Mouse (Mus musculus): ENCODE measurements at regions not wholly inside any gene's neighbourhood (a gene's known extent, or its start where the extent isn't known, plus 50 kb on each side); places are given as distances from the start of the nearest gene placed in this dataset.

DNA sequence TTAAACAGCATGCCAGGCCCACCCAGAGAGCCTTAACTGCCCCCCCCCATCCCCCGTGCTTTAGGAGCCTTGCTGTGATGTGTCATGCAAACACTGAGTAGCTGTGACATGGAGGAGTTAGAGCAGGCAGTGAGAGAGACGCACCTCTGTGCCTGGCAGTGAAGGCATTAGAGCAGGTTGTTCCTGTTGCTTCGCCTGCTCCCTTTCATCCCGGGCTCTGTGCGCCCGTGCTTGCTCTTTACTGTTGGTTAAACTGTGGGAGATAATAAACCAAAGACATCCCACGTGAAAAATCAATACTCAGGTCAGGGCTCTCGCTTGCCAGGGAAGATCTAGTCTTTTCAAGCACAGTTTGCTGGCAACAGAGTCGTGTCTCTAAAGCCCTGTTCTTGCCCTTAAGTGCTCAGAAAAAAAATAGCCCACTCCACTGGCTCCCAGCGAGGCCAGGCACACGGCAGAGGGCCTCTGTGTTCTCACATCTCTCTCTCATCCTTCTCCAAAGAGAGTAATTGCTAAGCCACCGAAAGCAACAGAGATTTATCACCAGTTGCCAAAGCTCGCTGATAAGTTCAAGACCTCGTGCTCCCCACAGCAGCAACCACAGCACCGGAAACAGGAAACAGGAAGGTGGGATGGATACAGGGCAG lies 181.2 kb upstream of the 3110018I06Rik start:
- TF ChIP-seq CTCF (IDR thresholded peaks at IDR 0.05; ENCODE audit: low read depth): no peak
- TF ChIP-seq EP300 (IDR thresholded peaks at IDR 0.05; ENCODE audit: low read depth): no peak
- no peak for DNase-seq
- WGBS (ENCODE audit: insufficient replicate concordance): 13% methylated on average over 15 of the region's 15 CpGs
- Histone ChIP-seq H3K27me3 (ENCODE audit: insufficient read depth, low read length) (no peaks in the 10 kb centered on the region), H3K4me3 (ENCODE audit: low read depth, low read length) (no peak overlapping the region), H3K4me1 (ENCODE audit: insufficient read depth) (no peaks in the 10 kb centered on the region), H3K9me3 (ENCODE audit: low read length) (no peaks in the 10 kb centered on the region), H3K36me3 (replicated peaks; ENCODE audit: insufficient read depth, low read length) (no peaks in the 10 kb centered on the region), H3K27ac (ENCODE audit: low read depth) (no peak overlapping the region), H3K9ac (replicated peaks) (no peak overlapping the region), H3K4me2 (ENCODE audit: low read depth, low read length) (no peak overlapping the region)
- no peak for ATAC-seq

DNA sequence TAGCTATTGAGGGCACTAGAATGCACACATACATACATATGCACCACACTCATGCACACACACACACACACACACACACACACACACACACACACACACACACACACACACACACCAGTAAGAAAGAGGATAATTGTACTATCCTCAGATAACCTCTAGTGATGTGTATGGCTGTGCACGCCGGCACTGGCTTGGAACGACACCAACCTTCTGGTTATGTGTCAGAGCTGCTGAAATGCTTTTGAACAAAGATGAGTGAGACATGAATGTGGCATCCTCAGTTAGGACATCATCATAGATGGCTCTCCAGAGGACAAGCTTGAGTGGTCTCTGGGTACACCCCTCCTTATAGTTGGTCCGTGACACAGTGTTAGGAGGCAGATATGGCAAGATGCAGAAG lies 173.0 kb upstream of the 3110018I06Rik start:
- H3K4me3 ChIP-seq (ENCODE audit: low read depth, low read length): no peak overlapping the region
- no peak for ATAC-seq
- H3K27me3 ChIP-seq (ENCODE audit: insufficient read depth, low read length): no peaks in the 10 kb centered on the region
- H3K9me3 ChIP-seq (ENCODE audit: low read length): no peaks in the 10 kb centered on the region
- no peak overlapping the region for H3K4me2 ChIP-seq (ENCODE audit: low read depth, low read length)
- no peaks in the 10 kb centered on the region for H3K36me3 ChIP-seq (replicated peaks; ENCODE audit: insufficient read depth, low read length)
- 82% methylated on average over 4 of the region's 4 CpGs for WGBS (ENCODE audit: insufficient replicate concordance)
- H3K27ac ChIP-seq (ENCODE audit: low read depth): no peak overlapping the region
- H3K9ac ChIP-seq (replicated peaks): no peak overlapping the region
- DNase-seq: no peak
- no peaks in the 10 kb centered on the region for H3K4me1 ChIP-seq (ENCODE audit: insufficient read depth)
- no peak for TF ChIP-seq CTCF (IDR thresholded peaks at IDR 0.05; ENCODE audit: low read depth)
- no peak for TF ChIP-seq EP300 (IDR thresholded peaks at IDR 0.05; ENCODE audit: low read depth)

DNA sequence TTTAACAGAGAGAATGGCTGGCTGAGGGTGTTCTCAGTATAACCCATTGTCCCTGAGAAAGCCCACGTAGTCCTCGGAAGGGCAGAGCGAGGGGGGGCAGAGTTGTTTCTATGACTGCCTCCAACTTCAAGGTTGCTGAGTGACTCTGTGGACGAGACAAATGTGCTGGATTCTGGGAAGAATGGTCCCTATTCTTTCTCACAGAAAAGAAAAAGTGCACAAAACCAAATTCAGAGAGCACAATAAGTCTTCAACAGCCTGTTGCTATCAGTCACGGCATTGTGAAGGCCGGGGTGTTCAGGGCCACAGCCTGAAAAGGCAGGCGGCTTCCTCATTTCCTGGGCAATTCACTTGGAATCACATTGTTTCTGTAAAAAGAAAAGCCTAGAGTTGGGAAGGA lies 165.6 kb upstream of the 3110018I06Rik start:
- Histone ChIP-seq H3K4me3 (ENCODE audit: low read depth, low read length) (no peak overlapping the region), H3K9me3 (ENCODE audit: low read length) (no peaks in the 10 kb centered on the region), H3K27ac (ENCODE audit: low read depth) (no peak overlapping the region), H3K9ac (replicated peaks) (no peak overlapping the region), H3K4me1 (ENCODE audit: insufficient read depth) (no peaks in the 10 kb centered on the region), H3K4me2 (ENCODE audit: low read depth, low read length) (no peak overlapping the region), H3K27me3 (ENCODE audit: insufficient read depth, low read length) (no peaks in the 10 kb centered on the region), H3K36me3 (replicated peaks; ENCODE audit: insufficient read depth, low read length) (no peaks in the 10 kb centered on the region)
- no peak for DNase-seq
- no peak for TF ChIP-seq CTCF (IDR thresholded peaks at IDR 0.05; ENCODE audit: low read depth)
- no peak for TF ChIP-seq EP300 (IDR thresholded peaks at IDR 0.05; ENCODE audit: low read depth)
- ATAC-seq: no peak
- WGBS (ENCODE audit: insufficient replicate concordance): 66% methylated on average over 7 of the region's 7 CpGs

DNA sequence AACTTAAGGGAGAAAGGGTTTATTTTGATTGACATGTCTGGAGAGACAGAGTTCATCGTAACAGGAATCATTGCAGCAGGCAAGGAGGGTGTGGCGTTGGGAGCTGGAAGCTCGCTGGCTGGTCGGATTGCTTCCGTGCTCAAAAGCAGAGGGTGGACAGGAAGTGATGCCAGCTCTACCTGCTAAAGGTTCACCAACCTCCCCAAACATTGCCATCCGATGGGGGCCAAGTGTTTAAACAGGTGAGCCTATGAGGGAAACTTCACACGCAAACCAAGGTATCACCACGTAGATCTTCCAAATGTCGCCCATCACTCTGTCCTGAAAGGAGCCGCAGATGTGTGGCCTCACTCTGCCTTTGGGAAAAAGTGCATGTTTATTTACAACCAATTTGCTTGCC lies 162.3 kb upstream of the 3110018I06Rik start:
- Histone ChIP-seq H3K9me3 (ENCODE audit: low read length) (no peaks in the 10 kb centered on the region), H3K27me3 (ENCODE audit: insufficient read depth, low read length) (no peaks in the 10 kb centered on the region), H3K4me1 (ENCODE audit: insufficient read depth) (no peaks in the 10 kb centered on the region), H3K4me2 (ENCODE audit: low read depth, low read length) (no peak overlapping the region), H3K27ac (ENCODE audit: low read depth) (no peak overlapping the region), H3K9ac (replicated peaks) (no peak overlapping the region), H3K4me3 (ENCODE audit: low read depth, low read length) (no peak overlapping the region), H3K36me3 (replicated peaks; ENCODE audit: insufficient read depth, low read length) (no peaks in the 10 kb centered on the region)
- no peak for DNase-seq
- WGBS (ENCODE audit: insufficient replicate concordance): 89% methylated on average over 10 of the region's 10 CpGs
- no peak for TF ChIP-seq EP300 (IDR thresholded peaks at IDR 0.05; ENCODE audit: low read depth)
- TF ChIP-seq CTCF (IDR thresholded peaks at IDR 0.05; ENCODE audit: low read depth): no peak
- ATAC-seq: no peak

DNA sequence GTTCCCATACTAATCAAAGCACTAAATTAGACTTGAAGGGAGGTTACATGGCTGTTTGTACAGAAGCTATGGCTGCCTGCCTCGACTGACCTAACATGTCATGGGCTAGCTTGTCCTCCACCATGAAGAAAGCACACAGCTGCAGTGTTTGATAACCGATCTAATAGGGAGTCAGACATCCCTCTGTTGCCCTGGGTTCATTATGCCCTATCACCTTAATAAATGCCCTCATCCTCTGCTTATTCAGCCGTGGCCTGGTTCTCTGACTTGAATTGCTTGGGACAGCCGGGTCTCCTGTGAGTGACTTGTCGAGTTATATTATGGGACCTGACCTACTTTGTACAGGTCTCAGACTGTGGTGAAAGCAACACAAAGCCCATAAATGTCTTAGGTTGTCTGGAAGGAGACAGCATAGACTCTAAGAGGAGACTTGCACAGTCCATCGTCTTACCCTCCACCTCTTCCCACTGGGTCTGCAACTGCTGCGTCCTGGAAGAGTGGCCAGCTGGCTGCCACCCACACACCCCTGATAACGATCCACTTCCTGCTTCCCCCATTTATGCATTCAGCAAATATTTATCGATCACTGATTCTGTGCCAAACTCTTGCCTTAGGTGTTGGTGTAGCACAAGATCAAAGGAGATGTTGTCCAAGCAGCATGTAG lies 161.2 kb upstream of the 3110018I06Rik start:
- 63% methylated on average over 9 of the region's 9 CpGs for WGBS (ENCODE audit: insufficient replicate concordance)
- no peak overlapping the region for H3K9ac ChIP-seq (replicated peaks)
- H3K4me3 ChIP-seq (ENCODE audit: low read depth, low read length): no peak overlapping the region
- no peak overlapping the region for H3K27ac ChIP-seq (ENCODE audit: low read depth)
- ATAC-seq: no peak
- no peaks in the 10 kb centered on the region for H3K9me3 ChIP-seq (ENCODE audit: low read length)
- no peak overlapping the region for H3K4me2 ChIP-seq (ENCODE audit: low read depth, low read length)
- DNase-seq: no peak
- no peaks in the 10 kb centered on the region for H3K27me3 ChIP-seq (ENCODE audit: insufficient read depth, low read length)
- H3K4me1 ChIP-seq (ENCODE audit: insufficient read depth): no peaks in the 10 kb centered on the region
- TF ChIP-seq CTCF (IDR thresholded peaks at IDR 0.05; ENCODE audit: low read depth) (no peak), EP300 (IDR thresholded peaks at IDR 0.05; ENCODE audit: low read depth) (no peak)
- H3K36me3 ChIP-seq (replicated peaks; ENCODE audit: insufficient read depth, low read length): no peaks in the 10 kb centered on the region

DNA sequence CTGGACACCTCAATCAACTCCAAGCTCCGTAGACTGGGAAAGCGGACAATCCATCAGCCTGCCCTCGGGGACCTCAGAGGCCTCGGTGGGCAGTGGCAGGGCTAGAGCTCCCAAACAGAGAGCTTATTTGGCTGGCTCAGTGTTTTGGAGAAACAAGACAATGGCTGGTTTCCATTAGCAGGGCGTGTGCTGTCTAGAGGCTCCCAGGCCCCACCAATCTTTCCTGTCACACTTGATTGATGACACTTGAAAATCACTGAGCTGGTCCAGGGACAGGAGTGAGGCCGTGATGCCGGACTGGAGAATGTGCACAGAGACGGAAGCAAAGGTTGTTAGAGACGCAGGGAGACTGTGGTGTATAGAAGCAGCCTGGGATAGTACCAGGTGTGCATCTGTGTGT lies 159.4 kb upstream of the 3110018I06Rik start:
- Histone ChIP-seq H3K36me3 (replicated peaks; ENCODE audit: insufficient read depth, low read length) (no peaks in the 10 kb centered on the region), H3K27me3 (ENCODE audit: insufficient read depth, low read length) (no peaks in the 10 kb centered on the region), H3K4me3 (ENCODE audit: low read depth, low read length) (no peak overlapping the region), H3K27ac (ENCODE audit: low read depth) (no peak overlapping the region), H3K4me1 (ENCODE audit: insufficient read depth) (no peaks in the 10 kb centered on the region), H3K4me2 (ENCODE audit: low read depth, low read length) (no peak overlapping the region), H3K9me3 (ENCODE audit: low read length) (no peaks in the 10 kb centered on the region), H3K9ac (replicated peaks) (no peak overlapping the region)
- WGBS (ENCODE audit: insufficient replicate concordance): 53% methylated on average over 9 of the region's 9 CpGs
- TF ChIP-seq EP300 (IDR thresholded peaks at IDR 0.05; ENCODE audit: low read depth) (no peak), CTCF (IDR thresholded peaks at IDR 0.05; ENCODE audit: low read depth) (no peak)
- DNase-seq: no peak
- no peak for ATAC-seq

Data from liver, postnatal 0 days (tissue).